Mouse (Mus musculus): ENCODE measurements around the gene Ankrd23.
"Not testable (repeated sequence)": the region's sequence is repeated elsewhere in the genome, so short reads cannot be mapped to it uniquely, and the experiment has no call there.

The Ankrd23 gene

DNA sequence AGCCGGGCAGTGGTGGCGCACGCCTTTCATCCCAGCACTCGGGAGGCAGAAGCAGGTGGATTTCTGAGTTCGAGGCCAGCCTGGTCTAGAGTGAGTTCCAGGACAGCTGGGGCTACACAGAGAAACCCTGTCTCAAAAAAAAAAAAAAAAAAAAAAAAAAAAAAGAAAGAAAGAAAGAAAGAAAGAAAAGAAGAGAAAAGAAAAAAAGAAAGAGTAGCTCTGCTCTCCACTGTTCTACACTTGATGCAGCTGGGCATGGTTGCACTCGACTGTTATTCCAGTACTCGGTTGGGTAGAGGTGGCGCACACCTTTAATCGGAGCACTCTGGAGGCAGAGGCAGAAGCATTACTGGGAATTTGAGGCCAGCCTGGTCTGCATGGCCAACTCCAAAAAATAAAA is at the start of gene Ankrd23:
Ankrd23 (minus strand) TSS at position 101 of the 400 bp plus-strand sequence.
- not testable (repeated sequence) for DNase-seq

DNA sequence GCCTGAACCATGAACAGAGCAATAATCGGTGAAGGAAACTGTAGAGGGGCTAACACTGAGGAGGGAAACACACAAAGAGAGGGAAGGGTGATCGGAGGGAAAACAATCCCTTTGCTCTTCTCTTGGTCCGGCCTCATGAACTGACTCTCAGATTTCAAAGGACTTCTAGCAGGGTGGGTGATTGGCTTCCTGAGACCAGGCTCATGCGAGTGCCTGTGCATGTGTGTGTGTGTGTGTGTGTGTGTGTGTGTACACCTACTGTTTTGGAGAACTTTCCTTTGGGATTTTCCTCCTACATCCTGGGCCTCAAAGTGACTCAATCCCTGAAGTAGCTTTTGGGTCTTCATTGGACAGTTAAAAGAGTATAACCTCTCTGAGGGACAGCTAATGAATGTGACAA is 49.6 kb upstream of the Ankrd23 start:
- no peak for DNase-seq

DNA sequence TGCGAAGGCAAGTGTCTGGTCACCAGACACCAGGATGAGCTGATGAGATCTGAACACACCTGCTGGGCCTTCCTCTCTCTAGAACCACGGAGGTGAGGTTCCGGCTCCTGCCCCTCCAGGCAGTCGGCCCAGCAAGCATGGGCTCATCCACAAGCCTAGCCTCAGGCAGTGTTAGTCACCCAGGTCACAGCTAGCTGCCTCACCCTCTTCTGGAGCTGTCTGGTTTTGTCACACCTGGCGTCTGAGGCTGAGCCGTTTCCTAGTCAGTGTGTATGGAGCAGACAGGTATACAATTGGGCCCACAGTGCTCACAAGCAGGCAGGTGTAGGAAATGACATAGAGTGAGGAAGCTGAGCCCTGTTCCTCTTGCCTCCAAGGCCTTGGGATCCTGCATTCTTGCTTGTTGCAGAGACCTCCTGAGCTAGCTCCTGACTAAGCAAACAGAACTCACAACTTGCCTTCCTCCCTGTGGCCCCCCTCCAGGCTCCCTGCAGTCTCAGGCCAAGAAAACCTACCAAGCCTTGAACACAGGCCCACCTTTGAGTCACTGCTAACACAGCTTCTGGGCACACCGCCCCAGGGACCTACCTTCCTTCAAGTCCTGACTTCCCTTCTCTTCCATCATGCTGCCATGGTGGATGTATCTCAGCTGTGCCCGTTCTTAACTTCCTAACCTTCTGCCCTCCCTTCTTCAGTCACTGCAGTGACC is 46.9 kb upstream of the Ankrd23 start:
- DNase-seq: no peak

DNA sequence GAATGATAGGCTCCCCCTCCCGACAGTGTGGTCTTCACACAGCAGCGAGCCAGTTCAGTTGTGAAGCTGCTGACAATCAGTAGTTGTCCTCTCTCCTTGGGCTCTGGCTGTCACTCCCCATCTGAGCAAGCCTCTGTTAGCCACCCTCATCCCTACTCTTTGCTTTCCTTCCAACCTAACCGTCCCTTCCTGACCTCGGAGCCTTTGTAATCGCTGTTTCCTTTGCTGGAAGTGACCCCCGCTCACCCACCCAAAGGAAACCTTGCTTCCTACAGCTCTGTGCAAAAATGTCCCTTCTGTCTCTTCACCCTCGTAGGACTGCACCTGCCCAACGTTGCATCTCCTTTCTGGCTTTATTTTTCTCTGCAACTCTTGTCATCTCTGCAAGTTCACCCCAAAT is 45.5 kb upstream of the Ankrd23 start:
- DNase-seq: no peak

DNA sequence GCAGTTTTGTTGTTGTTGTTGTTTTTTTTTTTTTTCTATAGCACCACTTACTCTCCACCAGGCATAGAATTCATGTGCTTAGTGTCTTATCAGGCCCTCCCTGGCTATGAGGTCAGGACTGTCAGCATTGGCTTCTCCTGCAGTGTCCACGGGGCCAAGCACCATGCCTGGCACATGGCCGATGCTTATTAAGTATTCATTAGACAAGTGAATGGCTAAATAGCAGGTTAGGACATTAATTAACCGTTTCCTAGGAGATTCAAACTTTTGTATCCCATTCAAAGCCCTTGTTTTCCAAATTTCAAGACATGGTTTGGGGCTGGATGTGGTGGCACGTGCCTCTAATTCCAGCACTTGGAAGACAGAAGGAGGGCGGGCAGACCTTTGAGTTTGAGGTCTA is 44.6 kb upstream of the Ankrd23 start:
- DNase-seq: no peak

DNA sequence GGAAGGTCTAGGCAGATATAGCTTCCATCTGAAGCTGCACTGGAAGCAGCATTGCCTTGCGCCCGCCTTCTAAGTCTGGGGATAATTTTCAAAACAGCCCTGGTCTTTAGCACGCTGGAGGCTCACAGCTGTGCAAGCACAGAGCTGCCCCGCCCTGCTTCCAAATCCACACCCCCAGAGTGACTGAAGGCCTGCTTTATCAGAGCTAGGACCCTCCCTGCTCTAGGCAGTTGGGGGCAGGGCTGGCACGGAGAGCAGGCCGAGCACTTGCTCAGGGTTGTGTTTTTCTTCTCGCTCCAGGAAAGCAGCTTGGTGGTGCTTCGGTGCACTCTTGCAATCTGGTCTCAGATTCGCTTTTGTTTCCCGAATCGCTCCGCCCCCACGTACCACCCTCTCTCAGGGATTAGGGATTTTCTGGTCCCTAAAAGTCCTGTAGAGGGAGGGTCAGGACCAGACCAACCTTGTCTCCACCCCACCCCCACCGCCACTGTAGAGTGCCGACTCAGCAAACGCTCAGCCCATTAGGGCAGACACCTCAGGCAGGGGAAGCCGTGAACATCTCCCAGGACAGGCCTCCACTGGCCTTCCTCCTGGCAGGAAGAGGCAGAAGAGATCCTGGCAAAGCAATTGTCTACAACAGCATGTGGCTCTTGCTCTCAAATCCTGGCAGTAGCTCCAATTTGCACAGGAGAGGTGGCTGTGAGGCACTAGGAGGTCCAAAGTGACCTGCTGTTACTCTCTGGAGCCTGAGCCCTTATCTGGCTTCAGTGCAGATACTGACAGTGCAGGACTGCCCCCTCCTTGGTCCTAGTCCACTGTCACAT is 43.9 kb upstream of the Ankrd23 start:
- peak; percentile 63 to 69 for DNase-seq

DNA sequence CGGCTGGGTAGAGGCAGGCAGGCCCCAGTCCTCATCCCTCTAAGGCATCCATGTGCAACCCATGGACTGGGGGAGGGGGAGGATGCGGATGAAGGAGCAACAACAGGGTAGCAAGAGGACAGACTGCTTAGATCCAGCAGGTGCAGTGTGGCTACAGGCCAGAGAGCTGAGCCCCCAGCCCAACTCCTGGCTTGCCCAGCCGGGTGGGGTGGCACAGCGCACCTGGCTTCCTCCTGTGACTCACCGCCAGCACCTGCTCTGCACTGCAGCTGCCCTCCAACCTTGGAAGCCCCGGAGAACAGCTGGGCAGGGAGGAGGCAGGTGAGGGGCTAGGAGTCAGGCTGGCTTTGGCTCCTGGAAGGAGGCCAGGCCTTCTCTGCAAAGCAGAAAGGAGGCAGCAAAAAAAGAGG is 43.3 kb upstream of the Ankrd23 start:
- no peak for DNase-seq

DNA sequence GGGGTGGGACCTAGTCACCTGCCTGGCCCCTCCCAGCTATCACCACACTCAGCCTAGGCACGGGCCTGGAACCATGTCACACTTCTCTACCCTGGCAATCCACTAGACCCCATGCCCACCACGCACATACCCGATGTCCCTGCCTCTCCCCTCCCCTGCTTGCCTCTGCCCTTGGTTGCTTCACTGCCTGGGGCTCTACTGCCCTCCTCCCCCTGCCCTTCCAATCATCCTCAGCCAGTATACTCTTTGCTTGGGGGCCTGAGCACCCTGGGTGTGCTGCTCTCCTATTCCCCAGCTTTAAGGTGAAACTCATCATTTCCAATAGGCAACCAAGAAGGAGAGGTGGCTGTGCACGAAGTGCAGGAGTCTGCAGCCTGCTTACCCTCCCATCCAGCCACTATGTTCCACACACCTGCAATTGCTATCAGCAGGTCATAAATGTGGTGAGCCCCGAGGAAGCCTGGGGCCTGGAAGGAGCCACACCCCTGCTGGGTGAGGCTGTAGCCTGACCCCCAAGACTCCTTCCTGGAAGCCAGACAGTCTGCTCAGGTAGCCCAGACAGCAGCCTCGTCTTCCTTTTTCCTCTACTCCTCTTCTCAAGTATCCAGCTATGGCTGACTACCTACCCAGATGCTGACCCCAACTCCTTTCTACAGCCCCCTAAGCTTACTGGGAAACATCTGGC is 40.5 kb upstream of the Ankrd23 start:
- no peak for DNase-seq

DNA sequence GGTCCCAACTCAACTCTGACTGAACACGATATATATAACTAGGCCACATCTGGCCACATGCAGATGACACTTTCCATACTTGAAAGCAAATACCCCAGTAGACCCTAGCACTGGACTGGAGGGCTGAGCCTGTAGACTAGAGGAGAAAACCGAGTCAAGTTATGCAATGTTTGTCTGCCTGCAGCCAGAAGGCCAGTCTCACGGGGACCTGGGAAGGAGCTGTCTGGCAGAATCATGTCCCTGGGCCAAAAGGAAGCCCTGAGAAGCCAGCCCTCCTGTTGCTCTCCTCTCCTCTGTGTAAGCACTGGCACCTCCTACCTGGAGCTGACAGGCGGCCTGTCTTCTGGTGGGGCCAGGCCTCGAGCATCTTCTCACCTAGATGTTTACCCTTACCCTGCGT is 38.7 kb upstream of the Ankrd23 start:
- no peak for DNase-seq

DNA sequence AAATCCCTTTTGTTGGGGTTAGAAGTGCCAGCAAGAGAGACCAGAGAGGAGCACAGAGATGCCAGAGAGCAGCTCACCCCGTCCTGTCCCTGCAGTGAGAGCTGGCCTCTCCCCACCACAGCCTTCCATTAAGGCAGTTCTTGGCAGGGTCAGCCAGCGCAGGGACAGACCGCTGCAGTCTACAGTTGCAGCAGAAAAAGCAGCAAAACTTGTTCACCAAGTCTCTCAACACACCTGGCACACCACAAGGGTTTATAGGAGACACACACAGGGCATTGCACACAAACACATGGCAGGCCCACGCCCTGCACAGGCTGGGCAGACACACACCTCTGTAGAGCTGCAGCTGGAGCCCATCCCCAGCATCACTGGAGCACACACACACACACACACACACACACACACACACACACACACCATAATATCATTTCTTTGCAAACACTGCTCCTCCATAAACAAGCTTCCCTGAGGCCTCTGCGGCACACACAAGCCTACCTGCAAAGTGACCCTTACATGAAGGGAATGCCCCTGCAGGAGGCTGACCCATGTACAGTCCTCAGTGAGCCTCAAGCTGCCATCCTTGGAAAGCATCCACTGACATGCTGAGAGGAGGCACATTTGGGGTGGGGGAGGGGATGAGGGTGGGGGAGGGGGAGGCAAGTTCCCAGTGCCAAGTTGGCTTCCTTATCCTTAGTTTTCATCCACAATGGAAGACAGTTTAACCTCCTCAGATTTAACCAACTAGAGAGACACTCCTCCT is 37.7 kb upstream of the Ankrd23 start:
- no peak for DNase-seq

DNA sequence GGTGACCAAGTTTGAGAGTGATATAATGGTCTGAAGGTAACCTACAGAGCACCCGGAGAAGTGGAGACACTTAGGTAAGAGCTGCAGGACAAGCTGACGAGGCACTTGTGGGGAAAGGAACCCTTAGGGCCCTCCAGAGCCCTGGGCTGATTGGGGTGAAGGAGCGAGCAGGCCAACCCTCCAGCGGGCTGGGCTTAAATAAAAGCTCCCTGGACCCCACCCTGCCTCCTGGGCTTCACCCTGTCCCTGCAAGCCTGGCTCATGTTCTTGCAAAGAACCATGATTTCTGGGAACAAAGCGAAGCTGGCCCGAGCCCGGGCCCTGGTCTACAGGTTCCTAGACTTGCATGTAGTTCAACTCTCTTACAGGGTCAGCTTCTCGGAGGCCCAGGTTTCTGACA is 36.8 kb upstream of the Ankrd23 start:
- DNase-seq: no peak

DNA sequence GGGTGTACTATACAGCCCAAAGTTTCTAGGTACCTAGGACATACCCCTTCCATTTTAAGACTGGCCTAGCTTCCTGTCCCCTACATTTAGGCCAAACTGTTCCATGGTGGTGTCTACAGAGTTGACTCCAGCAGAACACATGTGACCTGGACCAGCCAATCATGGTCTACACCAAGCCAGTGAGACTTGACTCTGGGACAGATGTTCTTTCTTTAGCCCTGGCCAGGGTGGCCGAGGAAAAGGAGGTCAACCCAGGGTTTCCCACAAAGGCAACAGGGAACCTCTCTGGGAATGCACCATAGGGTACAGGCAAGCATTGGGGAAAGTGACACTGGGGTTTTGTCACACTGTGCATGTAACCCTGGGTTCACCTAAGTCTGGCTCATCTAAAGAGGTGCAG is 36.0 kb upstream of the Ankrd23 start:
- no peak for DNase-seq

DNA sequence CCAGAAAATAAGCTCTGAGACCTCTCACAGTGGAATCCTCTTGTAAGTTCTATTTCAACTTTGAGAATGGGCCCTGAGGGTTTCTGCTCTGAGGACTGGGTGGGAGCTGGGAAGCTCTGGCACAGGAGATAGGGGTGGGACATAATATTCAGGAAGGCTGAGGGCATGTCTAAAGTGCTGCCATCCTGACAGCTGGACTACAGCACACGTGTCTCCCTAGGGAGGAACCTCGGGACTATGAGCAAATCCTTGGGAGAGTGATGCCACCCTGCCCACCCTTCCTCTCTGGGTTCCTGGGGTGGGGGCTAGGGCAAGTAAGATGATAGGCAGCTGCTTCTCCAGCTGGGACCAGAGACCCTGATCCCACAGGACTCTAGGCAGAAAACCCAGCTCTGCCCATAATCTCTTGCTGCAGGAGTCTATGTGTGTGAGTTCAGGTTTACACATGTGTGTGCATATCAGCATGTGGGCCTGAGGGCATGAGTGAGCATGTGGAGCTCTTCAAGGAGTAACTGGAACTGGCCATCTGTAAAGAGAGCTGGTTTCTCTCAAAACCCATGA is 35.5 kb upstream of the Ankrd23 start:
- no peak for DNase-seq

DNA sequence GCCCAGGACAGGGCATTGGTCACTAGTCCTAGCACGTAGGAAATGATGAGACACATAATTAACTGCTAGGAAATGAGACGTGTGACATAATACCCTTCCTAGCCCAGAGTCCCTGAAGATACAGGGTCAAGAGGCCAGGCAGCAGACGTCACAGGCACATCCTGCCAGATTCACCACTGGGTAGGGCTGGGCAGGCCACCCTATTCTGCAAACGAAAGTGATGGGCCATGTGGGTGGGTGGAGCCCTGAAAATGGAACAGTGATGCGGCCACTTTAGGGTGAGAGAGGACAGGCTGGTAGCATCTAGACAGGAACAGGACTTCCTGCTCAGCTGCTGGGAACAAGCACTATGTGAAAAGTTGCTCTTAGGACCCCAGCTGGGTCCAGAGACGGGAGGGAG is 34.9 kb upstream of the Ankrd23 start:
- DNase-seq: peak; percentile 83 to 92

DNA sequence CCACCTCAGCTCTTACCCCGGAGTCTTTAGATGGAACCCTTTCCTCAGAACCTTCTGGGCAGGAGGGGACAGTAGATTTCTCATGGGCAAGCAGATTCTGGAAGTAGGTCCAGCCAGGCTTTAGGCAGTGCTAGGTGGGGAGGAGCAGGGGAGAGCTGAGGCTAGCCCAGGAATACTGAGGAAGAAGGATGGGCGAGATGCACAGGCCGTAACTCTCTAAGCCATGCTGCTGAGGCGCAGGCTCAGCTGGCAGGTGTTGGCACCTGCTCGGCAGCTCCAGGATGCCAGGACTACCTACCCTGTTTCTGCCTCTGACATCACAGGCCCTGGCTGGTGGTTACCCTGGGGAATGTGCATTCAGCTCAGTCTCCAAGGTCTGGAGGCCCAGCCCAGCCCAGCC is 33.6 kb upstream of the Ankrd23 start:
- no peak for DNase-seq

DNA sequence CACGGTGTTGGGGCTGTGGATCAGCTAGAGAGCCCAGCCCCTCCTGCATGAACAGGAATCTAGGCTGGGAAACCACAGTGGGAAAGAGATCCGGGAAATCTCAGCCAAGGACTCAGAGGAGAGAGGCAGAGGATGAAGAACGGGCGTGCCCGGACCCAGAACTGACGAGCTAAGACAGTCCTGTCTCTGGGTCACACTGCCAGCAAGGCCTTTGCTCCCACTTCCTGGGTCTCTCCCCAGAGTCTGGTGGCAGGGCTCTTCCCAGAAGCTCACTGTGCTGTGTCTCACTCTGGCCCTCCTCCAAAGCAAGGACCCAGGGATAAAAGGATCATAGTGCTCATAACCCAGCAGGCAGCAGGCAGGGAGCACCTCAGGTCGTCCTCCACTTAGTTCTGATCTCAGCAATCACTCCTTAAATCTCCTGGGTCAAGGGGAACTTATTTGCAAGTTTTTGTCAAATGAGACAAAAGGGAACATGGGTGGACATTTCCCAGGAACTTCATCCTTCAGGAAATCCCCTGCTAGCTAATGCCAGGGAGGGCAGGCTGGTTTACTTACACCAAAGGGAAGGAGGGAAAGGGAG is 33.1 kb upstream of the Ankrd23 start:
- no peak for DNase-seq

DNA sequence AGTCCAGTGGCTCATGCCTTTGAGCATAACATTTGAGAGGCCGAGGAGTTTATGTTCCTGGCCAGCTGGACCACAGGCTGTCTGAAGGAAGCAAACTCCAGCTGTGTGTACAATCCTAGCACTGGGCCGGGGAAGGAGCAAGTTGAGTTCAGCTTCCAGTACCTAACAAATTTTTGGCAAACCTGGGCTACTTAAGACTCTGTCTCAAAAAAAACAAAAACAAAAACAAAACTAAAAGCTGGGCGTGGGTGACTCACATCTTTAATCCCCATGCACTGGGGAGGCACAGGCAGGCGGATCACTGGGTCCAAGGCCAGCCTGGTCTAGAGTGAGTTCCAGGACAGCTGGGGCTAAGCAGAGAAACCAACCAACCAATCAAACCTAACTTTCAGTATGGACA is 32.1 kb upstream of the Ankrd23 start:
- DNase-seq: no peak

DNA sequence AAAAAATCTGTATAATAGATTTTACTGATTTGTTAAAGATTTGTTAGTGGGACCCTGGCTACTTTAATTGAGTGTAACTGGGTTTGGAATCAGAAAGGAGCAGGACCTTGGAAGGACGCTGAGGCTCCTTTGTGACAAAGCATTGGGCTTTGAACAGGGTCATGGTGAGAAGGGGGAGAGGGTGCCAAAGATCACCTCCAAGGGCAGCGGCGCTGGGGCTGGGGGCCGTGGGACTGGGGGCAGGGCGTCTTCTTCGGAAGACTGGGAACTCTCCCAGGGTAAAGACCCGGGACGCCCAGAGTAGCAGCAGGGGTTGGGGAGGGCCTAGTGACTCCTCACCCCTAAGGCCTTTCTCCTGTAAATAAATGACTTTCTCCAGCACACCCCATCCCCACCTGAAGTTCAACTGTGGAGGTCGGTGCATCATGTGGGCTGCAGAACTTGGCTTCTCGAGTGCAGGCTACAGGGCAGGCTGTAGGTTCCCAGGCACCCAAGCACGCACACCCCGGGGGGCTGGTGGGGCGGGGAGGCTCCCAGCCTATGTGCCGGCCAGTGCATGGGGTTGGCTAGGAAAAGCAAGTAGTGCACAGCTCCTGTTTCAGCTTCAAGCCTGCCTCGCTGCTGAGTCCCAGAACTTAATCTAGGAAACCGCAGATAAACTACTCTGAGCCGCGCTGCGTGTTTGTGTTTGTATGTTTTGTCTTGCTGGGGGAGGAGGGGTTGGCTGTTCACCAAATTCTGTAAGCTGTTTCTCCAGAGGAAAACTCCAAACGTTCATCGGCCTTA is 31.3 kb upstream of the Ankrd23 start:
- DNase-seq: no peak

DNA sequence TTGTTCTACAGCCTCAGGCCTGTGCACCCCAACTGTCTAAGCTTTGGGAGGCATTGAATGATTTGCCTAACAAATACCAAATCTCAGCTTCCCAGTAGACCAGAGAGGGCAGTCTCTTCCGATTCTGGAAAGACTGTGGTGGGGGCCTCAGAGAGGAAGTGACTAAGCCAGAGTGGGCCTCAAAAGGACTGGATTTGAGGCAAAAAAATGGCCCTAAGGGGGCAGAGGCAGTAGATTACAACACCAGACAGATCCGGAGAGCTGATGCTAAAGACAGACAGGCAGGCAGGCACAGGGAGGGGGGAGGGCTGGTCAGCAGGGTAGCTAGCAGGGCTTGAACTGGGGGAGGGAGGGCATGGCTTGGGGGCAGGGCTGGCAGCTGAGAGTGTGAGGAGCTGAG is 29.7 kb upstream of the Ankrd23 start:
- no peak for DNase-seq

DNA sequence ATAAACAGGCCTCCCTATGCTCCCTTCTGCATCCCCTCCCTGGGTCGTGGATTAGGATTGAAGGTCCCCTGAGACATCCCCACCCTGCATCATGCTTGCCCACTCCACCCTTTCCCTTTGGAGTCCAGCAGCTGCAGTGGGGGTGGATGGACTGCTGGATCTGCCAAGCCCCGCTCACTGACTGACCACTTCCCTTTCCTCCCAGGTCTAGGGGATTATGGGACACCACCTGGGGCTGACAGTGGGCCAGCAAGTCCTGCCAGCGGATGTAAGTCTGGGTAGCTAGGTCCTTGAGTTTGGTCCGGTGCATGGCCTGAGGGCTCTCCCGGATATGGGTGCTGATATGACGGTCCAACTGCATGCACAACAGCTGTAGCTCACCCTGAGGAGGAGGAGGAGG is 27.4 kb upstream of the Ankrd23 start:
- peak; percentile 49 to 76 for DNase-seq

DNA sequence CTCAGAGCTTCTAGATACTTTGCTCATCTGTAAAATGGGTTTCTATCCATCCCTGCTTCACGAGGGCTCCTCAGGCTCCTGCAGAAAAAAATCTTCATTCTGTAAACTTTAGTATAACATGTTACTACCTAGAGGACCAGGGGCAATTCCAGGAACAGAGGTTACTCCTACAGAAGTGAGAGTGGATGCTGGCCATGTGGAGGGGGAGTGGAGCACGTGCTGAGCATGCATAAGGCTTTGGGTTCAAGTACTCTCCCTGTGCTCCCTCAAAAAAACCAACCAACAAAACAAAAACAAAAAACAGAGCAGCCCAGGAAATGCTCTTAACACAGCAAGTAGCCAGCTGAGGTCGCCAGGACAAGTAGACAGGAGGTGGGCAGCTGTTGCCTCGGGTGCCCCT is 26.9 kb upstream of the Ankrd23 start:
- no peak for DNase-seq

DNA sequence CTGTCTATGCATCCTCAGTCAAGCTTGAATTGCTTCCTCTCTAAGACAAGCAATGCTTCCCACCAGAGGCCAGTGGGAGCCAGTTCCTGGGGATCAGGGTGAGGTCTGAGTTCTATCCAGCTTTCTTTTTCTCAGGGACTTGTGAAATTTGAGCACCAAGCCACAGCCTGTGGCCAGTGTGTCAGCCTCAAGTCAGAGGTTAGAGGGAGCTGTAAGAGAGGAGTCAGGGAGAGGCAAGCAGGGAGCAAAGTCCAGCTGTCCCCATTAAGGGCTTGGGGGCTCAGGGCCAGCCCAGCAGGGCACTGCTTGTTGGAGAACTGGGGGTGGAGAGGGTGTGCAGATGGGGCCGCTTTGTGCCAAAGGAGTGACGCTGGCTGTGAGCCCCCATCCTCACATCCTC is 26.5 kb upstream of the Ankrd23 start:
- DNase-seq: no peak
